Mouse (Mus musculus): ENCODE data around the gene Hbq1a. TPM values are rescaled to one million over a fixed set of nuclear protein-coding genes. Genes with fewer than 3 reads are reported as not detected.
"Not testable (repeated sequence)": the region's sequence is repeated elsewhere in the genome, so short reads cannot be mapped to it uniquely, and the experiment has no call there.

Gene Hbq1a
- 1 to 10 TPM in 1 of 2 experiments, not detected in 1; 1.5 TPM for total RNA-seq (2021)
- long read RNA-seq, experiment 1, result 0 reads
- long read RNA-seq, experiment 2, result 0 reads

DNA sequence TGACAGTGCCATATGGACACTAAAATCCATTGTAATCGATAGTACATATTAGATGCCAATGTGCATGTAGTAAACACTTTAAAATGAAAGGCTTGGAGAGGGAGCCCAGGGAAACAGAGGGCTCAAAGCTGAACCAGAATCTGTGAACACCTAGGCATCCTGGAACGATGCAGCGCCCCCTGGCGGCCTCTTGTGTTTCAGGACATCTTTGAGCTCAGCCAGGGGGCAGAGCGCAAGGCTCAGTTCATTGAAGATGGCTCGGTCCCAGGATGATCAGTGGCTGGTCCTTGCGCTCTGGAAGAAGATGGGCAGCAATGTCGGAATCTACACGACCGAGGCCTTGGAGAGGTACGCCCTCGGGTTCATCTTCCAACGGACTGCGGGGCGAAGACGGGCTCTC, at the start of gene Hbq1a:
Hbq1a (plus strand) TSS at position 205 of the 400 bp plus-strand sequence.
- peak; percentile 26 to 27 for DNase-seq (ENCODE audit: low spot score in 2 of 2)

DNA sequence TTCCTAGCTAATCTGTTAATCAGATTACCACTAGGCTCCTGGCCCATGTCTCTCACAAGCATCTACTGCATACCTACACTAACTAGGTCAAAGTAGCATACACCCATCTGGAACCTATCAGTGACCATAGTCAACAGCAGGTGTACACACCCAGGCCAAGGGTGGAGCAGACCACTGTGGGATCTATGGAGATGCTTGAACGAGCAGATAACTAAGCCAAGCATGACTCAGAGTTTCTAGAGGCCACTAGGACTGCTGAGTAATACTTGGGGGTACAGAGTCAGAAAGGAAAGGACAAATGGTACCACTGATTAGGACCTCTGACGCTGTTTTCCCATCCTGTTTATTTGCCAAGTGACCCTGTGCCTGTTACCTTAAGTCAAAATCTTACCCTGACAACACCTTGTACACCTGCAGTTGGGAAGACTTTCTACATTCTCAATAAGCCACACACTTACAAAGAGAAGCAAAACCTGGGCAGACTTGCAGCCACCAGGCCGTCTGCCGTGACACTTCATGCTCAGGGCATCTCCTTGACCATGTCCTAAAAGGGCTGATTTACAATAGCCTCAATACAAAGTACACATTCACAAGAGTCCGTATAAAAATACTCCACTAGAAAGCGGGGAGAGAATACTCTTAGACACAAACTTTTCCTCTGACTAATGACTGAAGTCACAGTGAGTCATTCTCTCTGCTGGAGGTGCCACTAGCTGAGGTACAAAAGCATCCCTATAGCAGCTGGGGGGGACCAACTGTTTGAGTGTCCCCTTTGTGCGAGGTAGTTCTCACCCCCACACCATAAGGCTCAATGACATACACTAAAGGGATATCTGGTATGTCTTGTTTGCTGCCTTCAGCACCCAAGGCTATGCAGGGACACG, 48.7 kb upstream of the Hbq1a start:
- no peak for DNase-seq (ENCODE audit: low spot score in 2 of 2)

- DNase-seq (ENCODE audit: low spot score in 2 of 2), result no peak
Observed at GRCm38 (mm10) chr11:32253121-32253520, 46.7 kb upstream of the Hbq1a start.

DNA sequence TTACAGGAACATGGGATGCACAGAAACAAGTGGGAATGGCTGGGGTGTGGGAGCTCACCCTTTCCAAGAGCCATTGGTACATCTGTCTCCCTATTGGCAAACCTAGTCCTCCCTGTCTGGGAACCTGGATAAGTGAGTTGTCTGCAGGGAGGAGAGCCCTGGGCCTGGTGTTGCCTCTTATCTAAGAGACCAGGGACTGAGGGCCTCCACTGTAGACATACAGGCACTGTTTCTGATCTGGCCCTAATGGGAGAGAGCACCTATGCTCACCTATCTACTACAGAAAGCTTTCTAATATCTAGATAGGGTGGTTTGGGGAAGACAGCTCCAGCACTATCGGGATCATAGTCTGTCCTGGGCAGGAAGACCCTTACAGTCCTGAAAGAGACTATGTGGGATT, 43.7 kb upstream of the Hbq1a start:
- no peak for DNase-seq (ENCODE audit: low spot score in 2 of 2)

GRCm38 (mm10) chr11:32256566-32256965, 43.3 kb upstream of the Hbq1a start:
- no peak for DNase-seq (ENCODE audit: low spot score in 2 of 2)

DNA sequence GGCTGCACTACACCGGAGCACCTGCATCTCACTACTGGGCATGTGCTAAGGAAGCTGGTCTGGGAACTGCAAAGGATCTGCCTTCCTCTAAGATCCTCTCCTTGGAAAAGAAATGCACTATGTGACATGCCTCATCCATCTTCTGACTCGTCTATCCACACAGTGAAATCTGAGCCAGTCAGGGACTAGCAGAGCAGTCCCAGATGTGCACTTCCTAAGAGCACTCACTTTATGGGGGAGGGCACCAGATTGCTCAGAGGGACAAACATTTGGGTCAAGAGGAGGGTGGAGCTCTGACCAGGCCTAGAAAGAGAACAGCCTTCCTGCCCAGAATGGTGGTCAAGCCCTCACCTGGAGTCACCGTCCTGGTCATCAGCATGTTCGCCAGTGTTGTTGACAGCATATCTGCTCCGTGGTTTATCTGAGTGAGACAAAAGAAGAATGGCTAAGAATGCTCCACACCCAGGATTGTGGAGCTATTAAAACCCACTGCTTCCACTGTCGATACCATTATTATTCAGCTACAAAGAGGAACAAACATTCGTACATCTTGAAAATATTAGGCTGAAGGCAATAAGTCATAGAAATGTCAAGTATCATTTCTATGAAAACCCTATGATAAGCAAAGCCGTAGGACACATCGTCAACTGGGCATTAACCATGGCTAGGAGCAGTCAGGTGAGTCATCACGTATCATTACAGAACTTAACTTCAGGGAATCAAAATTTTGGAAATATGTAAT, 37.0 kb upstream of the Hbq1a start:
- no peak for DNase-seq (ENCODE audit: low spot score in 2 of 2)

DNA sequence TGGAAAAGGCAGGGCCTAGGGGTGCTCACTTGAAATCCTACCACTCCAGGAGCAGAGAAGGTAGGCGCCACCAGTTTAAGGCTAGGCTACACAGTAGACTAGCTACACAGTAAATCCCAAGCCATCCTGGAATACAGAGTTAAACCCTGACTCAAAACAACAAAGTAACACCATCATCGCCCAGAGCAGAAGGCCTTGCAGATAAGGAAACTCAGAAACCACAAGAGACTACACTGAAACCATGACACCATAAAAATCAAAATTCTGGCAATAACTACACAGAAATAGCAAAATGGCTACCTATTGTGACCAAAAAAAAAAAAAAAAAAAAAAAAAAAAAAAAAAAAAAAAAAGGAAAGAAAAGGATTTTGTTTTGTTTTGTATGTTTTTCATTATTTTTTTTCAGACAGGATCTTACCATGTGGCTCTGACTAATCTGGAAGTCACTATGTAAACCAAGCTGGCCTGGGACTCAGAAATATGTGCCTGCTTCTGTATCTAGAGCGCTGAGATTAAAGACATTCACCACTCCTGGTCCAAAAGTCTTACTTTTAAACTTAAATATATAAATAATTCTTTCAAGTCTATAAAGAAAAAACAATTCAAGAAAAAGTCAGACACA, 34.6 kb upstream of the Hbq1a start:
- no peak for DNase-seq (ENCODE audit: low spot score in 2 of 2)

- no peak for DNase-seq (ENCODE audit: low spot score in 2 of 2)
Observed at GRCm38 (mm10) chr11:32266194-32266593, 33.7 kb upstream of the Hbq1a start.

DNA sequence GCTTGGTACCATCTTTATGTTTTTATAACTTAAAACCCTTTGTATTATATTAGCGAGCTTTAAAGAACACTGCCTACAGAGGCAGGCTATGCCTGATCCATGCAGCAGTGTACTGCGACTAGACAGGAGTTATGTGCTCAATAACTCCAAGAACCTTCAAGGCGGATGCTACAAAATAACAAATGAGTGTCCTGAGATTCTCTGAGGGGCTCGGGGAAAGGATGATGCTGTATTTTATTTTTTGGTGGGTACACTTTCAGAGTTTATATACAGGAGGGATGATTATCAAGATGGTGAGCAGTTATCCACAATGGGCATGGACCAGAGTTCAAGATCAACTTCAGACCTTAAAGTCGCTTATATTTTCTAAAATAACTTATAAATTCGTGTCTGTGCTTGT, 33.1 kb upstream of the Hbq1a start:
- DNase-seq (ENCODE audit: low spot score in 2 of 2), result no peak

- peak; percentile 91 to 92 for DNase-seq (ENCODE audit: low spot score in 2 of 2)
Observed at GRCm38 (mm10) chr11:32267188-32267884, 32.5 kb upstream of the Hbq1a start, which contains the start of gene Nprl3. TSS of gene Nprl3 (minus strand) at chr11:32267707.

- no peak for DNase-seq (ENCODE audit: low spot score in 2 of 2)
Observed at GRCm38 (mm10) chr11:32267964-32268363, 31.9 kb upstream of the Hbq1a start.

- DNase-seq (ENCODE audit: low spot score in 2 of 2), result no peak
Observed at GRCm38 (mm10) chr11:32268952-32269351, 30.9 kb upstream of the Hbq1a start.

DNA sequence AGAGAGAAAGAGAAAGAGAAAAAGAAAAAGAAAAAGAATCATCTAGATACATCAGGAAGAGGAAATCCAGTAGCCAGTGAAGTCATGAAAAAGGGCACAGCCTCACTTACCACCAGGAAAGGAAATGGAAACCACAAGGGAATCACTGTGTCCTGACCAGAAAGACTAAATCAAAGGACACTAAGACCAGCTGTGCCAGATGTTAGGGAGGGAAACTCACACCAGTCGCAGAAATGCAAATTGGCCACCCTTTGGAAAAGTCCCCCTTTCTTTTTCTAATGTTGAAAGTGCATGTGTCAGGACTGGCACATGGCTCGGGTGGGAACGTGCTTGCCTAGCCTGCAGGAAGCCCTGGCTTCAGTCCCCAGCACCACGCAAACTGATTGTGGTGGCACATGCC, 28.7 kb upstream of the Hbq1a start:
- no peak for DNase-seq (ENCODE audit: low spot score in 2 of 2)

- DNase-seq (ENCODE audit: low spot score in 2 of 2), result no peak
Observed at GRCm38 (mm10) chr11:32276347-32276746, 23.5 kb upstream of the Hbq1a start, which contains the start of gene Hba-x. TSS of gene Hba-x (plus strand) at chr11:32276400.

GRCm38 (mm10) chr11:32277736-32278457, 22.0 kb upstream of the Hbq1a start:
- no peak for DNase-seq (ENCODE audit: low spot score in 2 of 2)

GRCm38 (mm10) chr11:32278458-32278957, 21.4 kb upstream of the Hbq1a start:
- DNase-seq (ENCODE audit: low spot score in 2 of 2), result no peak

DNA sequence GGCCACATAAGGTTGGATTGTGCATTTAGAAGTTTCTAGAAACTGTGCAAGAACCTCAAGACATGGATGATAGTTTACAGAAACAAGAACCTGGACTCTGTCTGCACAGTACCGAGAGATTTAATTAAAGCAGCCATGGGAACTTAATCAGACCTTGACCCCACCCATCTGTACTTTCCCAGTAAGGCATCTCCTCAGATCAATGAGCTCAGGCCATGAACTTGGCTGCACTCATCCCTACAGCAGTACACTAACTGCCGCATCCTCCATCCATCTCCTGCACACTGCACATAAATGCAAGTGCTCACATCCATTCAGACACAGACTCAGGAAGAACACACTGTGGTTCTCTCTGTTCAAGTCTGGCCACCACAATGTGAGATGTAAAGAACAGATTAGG, 19.2 kb upstream of the Hbq1a start:
- no peak for DNase-seq (ENCODE audit: low spot score in 2 of 2)

- no peak for DNase-seq (ENCODE audit: low spot score in 2 of 2)
Observed at GRCm38 (mm10) chr11:32281416-32282144, 18.3 kb upstream of the Hbq1a start.

DNA sequence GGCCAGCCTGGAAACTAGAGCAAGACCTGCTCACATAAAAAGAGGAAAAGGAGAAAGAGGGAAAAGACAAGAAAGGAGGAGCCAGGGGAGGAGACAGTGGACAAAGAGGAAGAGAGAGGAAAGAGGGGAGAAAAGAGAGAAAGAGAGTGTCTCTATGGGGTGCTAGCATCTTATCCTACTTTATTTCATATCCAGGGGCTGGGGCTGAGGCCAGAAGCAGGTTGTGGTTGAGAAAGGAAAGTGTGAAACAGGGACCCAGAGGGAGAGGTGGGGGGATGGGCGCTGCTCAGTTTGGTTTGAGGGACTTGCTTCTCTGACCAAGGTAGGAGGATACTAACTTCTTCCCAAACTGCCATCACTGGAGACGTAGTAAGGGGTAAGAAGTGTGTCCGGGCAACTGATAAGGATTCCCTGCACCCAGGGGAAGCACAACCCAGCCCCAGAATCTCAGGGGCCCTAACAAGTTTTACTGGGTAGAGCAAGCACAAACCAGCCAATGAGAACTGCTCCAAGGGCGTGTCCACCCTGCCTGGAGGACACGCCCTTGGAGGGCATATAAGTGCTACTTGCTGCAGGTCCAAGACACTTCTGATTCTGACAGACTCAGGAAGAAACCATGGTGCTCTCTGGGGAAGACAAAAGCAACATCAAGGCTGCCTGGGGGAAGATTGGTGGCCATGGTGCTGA, 16.6 kb upstream of the Hbq1a start, which contains the start of gene Hba-a1:
Hba-a1 (plus strand) TSS at position 421 of the 687 bp plus-strand sequence.
- DNase-seq (ENCODE audit: low spot score in 2 of 2), result not testable (repeated sequence)
